Mouse (Mus musculus): Measurements from ENCODE around the gene Olfr1132.
"Not testable (repeated sequence)": the region's sequence is repeated elsewhere in the genome, so short reads cannot be mapped to it uniquely, and the experiment has no call there.

The Olfr1132 gene

GRCm38 (mm10) chr2:87637435-87637834 is at the start of gene Olfr1132:
Gene Olfr1132, minus strand, starts transcription at chr2:87637535.
- DNase-seq, result no peak

- DNase-seq, result no peak
Observed at GRCm38 (mm10) chr2:87673564-87673963, 36.2 kb upstream of the Olfr1132 start, which contains the start of gene Olfr1135. Gene Olfr1135, minus strand, starts transcription at chr2:87673664.

GRCm38 (mm10) chr2:87658360-87658759 is 21.0 kb upstream of the Olfr1132 start, which contains the start of gene Olfr1134:
Gene Olfr1134, minus strand, starts transcription at chr2:87658460.
- no peak for DNase-seq

GRCm38 (mm10) chr2:87647274-87647673 is 9.9 kb upstream of the Olfr1132 start, which contains the start of gene Olfr1133:
Gene Olfr1133, minus strand, starts transcription at chr2:87647374.
- DNase-seq, result no peak

GRCm38 (mm10) chr2:87642441-87642840 is 5.1 kb upstream of the Olfr1132 start:
- DNase-seq, result no peak

GRCm38 (mm10) chr2:87626804-87627203 is 10.5 kb downstream of the Olfr1132 start, which contains the start of gene Olfr1131:
Gene Olfr1131, plus strand, starts transcription at chr2:87627104.
- DNase-seq, result no peak

- DNase-seq, result not testable (repeated sequence)
Observed at GRCm38 (mm10) chr2:87605912-87606311, 31.4 kb downstream of the Olfr1132 start, which contains the start of gene Olfr1130. Gene Olfr1130, plus strand, starts transcription at chr2:87606212.

All from kidney, postnatal 14 days (tissue).